Mouse (Mus musculus) hindbrain, embryonic 12.5 days (tissue): ENCODE results near the gene Wrap53. TPM values are rescaled to one million over a fixed set of nuclear protein-coding genes. Genes with fewer than 3 reads are reported as not detected.
A peak's percentile ranks its signal among the peaks of the same experiment; 100 is the strongest.

Experiments
- ATAC-seq: fragments of 200-750 bp; cut with Nextera tagmentation; 2 replicates; pipeline ENCODE4 v1.8.0; 2017; ENCODE audit warnings: moderate TSS enrichment; ENCODE audit not compliant: low FRiP score
- H3K27ac ChIP-seq: fragments of 300-500 bp; sonication (generic); 2 replicates; pipeline ENCODE4 v1.5.1; 2016; ENCODE audit warnings: mild to moderate bottlenecking
- H3K27me3 ChIP-seq: fragments of 300-500 bp; sonication (generic); 2 replicates; pipeline ENCODE4 v1.6.1; 2016; ENCODE audit warnings: mild to moderate bottlenecking
- H3K36me3 ChIP-seq: fragments of 300-500 bp; sonication (generic); 2 replicates; pipeline ENCODE4 v1.6.1; 2016; ENCODE audit warnings: mild to moderate bottlenecking
- H3K4me1 ChIP-seq: fragments of 300-500 bp; sonication (generic); 2 replicates; pipeline ENCODE4 v1.6.1; 2016
- H3K4me2 ChIP-seq: fragments of 300-500 bp; sonication (generic); replicated peaks from 2 replicates; pipeline ENCODE4 v1.6.1; 2016; ENCODE audit warnings: mild to moderate bottlenecking
- H3K4me3 ChIP-seq: fragments of 300-500 bp; sonication (generic); 2 replicates; pipeline ENCODE4 v1.5.1; 2016; ENCODE audit warnings: mild to moderate bottlenecking
- H3K9ac ChIP-seq: fragments of 300-500 bp; sonication (generic); 2 replicates; pipeline ENCODE4 v1.6.1; 2016; ENCODE audit warnings: mild to moderate bottlenecking, moderate library complexity
- H3K9me3 ChIP-seq: fragments of 300-500 bp; sonication (generic); replicated peaks from 2 replicates; pipeline ENCODE4 v1.6.1; 2016; ENCODE audit warnings: mild to moderate bottlenecking
- WGBS: fragments of 180-500 bp; shearing (Covaris S2); methylation state at CpG from one replicate; pipeline ENCODE4 v1.1.7; 2016; 5-methylcytosine and 5-hydroxymethylcytosine counted together
- polyA plus RNA-seq: library from polyadenylated mRNA; unstranded; fragments of >200 nt; fragmentation: Nextera tagmentation; extraction: Ambion mirVana; gene quantifications from 2 replicates; pipeline ENCODE4 v1.2.1, GENCODE M21; 2016

Gene Wrap53
- polyA plus RNA-seq, 1 experiment from 2014 or later, result 29.9 TPM

DNA sequence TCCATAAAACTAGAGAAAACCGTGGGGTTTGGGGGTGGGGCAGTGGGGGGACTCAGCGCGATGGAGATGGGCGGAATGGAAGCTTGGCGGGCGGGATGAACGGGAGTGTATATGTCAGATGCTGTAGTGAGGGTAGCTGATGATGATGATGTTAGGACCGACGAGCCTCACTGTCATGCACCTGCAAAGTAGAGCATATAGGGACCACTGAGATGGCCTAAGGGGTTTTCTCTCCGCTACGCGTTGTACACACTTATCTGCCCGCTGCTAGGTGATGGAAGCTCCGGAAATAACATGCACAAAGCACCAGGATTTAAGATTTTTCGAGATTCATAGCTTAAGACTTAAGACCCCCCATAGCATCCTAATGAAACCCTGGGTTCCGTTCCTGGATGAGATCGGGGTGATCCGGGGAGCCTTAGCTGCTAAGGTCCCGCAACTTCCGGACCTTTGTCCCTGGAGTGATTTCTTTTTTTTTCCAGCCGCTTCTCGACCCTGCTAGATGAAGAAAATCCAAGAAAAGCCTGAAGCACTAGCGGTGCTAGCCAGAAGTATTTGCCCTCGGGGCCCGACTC lies 604 bp upstream of the Wrap53 start:
- peaks cover 35% of the 10 kb centered on the region for H3K4me1 ChIP-seq

DNA sequence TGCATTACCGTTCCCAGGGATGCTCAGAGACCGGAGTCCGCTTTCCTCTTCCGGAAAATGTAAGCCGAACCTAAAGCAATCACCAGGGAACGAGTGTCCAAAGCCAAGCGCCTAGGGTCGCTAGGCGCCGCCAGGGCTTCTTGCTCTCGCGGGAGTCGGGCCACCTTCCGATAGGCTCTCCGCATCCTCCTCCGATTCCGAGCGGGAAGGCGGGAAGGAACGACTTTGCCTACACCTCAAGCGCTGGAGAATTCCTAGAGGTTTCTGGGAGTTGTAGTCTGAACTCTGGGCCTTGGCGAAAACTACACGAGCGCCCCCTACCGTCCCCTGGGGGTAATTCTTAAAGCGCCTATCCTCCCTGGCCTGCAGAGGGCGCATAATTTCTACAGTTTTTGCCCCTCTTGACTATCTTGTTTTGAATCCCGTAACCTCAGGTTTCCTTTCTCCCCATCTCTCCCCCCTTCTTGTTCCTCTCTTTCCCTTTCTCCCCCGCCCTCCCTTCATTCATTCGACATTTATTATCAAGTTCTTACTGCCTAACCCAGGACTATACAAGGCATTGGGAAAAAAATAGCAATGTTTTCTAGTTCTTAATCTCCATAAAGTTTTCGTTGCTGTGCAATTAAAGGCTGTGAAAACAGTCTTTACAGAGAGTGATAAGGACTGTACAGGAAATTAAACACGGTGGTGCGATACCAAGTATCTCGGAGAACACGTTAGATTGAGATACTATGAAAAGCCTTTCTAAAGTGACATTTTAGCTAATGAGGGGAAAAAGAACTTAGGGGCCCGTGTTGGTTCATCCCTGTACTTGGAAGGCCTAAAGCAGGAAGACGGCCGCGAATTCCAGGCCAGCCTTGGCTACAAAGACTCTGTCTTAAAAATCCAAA lies 682 bp downstream of the Wrap53 start:
- Histone ChIP-seq H3K9me3 (no peaks in the 10 kb centered on the region), H3K4me2 (peak overlapping the region; percentile 92), H3K4me3 (peak overlapping the region; percentile 62), H3K9ac (peak overlapping the region; percentile 84), H3K27ac (peak overlapping the region; percentile 86), H3K27me3 (no peaks in the 10 kb centered on the region), H3K36me3 (0 out of 2 replicates have a peak, but pooled peaks cover 8% of the 10 kb centered on the region), H3K4me1 (peaks cover 39% of the 10 kb centered on the region)
- peak; percentile 88 for ATAC-seq
- 3% methylated on average over 39 of the region's 39 CpGs for WGBS

More for the DNA sequence above, 604 bp upstream of the Wrap53 start:
- Histone ChIP-seq H3K27ac (peak overlapping the region; percentile 86), H3K9ac (peak overlapping the region; percentile 84), H3K36me3 (0 out of 2 replicates have a peak, but pooled peaks cover 4% of the 10 kb centered on the region), H3K9me3 (no peaks in the 10 kb centered on the region), H3K27me3 (no peaks in the 10 kb centered on the region), H3K4me3 (peak overlapping the region; percentile 62), H3K4me2 (peak overlapping the region; percentile 70)
- peak; percentile 14 for ATAC-seq
- under 1% methylated on average over 25 of the region's 25 CpGs for WGBS

DNA sequence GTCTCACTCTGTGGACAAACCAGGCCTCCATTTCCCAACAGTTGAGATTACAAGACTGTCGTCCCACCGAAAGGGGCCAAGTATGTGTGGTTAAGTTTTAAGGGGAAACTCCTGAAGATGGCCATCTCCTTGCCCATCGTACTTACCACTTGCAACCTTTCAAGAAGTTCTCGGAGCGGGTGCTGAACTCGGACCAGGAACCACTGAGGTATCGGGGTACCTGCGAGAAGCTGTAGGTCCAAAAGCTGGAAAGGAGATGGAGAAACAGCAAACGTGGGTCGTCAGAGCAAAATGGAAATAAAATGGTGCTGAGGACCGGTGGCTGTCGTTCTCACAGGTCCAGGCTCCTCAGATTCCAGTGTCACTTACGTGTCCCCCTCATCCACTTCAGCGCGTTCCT lies 1.8 kb downstream of the Wrap53 start:
- peaks cover 39% of the 10 kb centered on the region for H3K4me1 ChIP-seq

DNA sequence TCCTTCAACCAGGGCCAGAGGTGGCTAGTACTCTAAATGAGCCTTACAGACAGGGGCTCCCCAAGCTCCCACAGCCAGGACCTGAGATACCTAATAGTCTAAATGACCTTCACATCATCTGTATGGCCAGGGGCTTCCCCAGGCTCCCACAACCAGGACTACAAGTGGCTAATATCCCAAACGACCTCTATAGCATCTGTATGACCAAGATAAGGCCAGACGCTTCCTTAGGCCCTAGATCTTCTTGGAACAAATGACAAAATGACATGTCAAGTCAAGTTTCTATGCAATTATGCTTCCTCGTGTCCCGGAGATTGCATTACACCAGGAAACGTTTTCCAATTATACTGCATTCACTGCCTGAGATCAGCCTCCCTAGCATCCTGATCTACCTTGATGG lies 3.7 kb downstream of the Wrap53 start:
- Histone ChIP-seq H3K9ac (no peak overlapping the region), H3K4me3 (no peak overlapping the region), H3K36me3 (peaks cover 24% of the 10 kb centered on the region; the same call in 1 of the 2 replicates), H3K27me3 (no peaks in the 10 kb centered on the region), H3K4me2 (no peak overlapping the region), H3K4me1 (peaks cover 30% of the 10 kb centered on the region), H3K27ac (no peak overlapping the region), H3K9me3 (no peaks in the 10 kb centered on the region)
- 79% methylated on average over 5 of the region's 5 CpGs for WGBS
- no peak for ATAC-seq

More for the DNA sequence above, 1.8 kb downstream of the Wrap53 start:
- Histone ChIP-seq H3K9me3 (no peaks in the 10 kb centered on the region), H3K27ac (no peak overlapping the region), H3K9ac (peak overlapping the region; percentile 81), H3K4me2 (peak overlapping the region; percentile 92), H3K4me3 (peak overlapping the region; percentile 62), H3K27me3 (no peaks in the 10 kb centered on the region), H3K36me3 (0 out of 2 replicates have a peak, but pooled peaks cover 14% of the 10 kb centered on the region)
- WGBS, result 14% methylated on average over 15 of the region's 15 CpGs
- no peak for ATAC-seq

DNA sequence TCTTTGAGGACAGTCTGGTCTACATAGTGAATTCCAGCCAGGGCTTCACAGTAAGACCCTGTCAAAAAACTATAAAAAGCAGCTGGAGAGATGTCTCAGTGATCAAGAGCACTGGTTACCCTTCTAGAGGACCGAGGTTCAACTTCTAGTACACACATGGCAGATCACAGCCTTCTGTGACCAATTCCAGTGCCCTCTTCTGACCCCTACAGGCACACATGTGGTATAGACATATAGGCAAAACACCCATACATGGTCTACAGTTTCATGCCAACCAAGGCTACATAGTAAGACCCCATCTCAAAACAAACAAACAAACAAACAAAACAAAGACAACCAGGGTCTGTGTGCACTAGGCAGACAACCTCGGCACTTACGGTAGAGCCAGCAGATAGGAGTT lies 4.8 kb downstream of the Wrap53 start:
- peaks cover 34% of the 10 kb centered on the region for H3K36me3 ChIP-seq
- no peak overlapping the region for H3K9ac ChIP-seq
- 68% methylated on average over 3 of the region's 3 CpGs for WGBS
- H3K9me3 ChIP-seq, result no peaks in the 10 kb centered on the region
- ATAC-seq, result no peak
- H3K27me3 ChIP-seq, result no peaks in the 10 kb centered on the region
- H3K4me1 ChIP-seq, result peaks cover 30% of the 10 kb centered on the region
- no peak overlapping the region for H3K27ac ChIP-seq
- no peak overlapping the region for H3K4me3 ChIP-seq
- H3K4me2 ChIP-seq, result no peak overlapping the region

DNA sequence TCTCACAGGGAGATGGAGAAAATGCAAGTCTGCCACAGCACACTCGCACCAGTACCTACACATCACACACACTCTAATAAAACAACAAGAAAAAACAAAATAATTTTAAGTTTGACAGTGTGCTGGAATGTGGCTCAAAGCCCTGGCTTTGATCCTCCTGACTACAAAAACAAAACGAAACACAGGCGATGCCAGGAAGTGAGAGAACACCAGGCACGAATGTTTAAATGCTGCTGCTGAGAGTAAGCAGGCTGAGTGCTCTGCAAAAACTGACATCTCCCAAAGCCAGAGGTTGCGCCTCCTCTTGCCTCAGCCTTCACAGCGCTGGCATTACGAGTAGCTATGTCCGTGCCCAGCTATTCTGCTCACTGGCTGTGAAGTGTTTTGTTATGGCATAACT lies 14.9 kb downstream of the Wrap53 start:
- Histone ChIP-seq H3K36me3 (peaks cover 54% of the 10 kb centered on the region), H3K9me3 (no peaks in the 10 kb centered on the region), H3K4me1 (peaks cover 24% of the 10 kb centered on the region), H3K4me3 (no peak overlapping the region), H3K27ac (no peak overlapping the region), H3K4me2 (no peak overlapping the region), H3K27me3 (0 out of 2 replicates have a peak, but pooled peaks cover 3% of the 10 kb centered on the region), H3K9ac (no peak overlapping the region)
- no peak for ATAC-seq
- WGBS, result 78% methylated on average over 8 of the region's 8 CpGs

DNA sequence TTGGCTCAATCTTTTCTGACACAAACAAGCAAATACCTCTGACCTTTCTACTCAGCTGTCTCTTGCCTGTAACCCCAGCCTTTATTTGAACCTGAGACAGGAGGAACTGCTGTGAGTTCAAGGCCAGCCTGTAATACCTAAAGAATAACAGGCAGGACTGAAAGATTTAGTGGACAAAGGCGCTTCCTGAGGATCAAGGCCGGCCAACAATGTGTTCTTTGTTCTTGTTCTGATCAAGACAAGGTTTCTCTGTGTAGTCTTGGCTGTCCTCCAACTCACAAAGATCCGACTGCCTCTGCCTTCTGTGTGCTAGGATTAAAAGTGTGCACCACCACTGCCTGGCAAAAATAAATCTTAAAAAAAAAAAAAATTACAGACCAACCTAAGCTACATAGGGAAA lies 15.7 kb downstream of the Wrap53 start:
- WGBS, result 47% methylated on average over 3 of the region's 3 CpGs
- Histone ChIP-seq H3K27ac (no peak overlapping the region), H3K36me3 (peaks cover 48% of the 10 kb centered on the region), H3K27me3 (0 out of 2 replicates have a peak, but pooled peaks cover 3% of the 10 kb centered on the region), H3K4me3 (no peak overlapping the region), H3K4me2 (no peak overlapping the region), H3K4me1 (peaks cover 29% of the 10 kb centered on the region), H3K9me3 (no peaks in the 10 kb centered on the region), H3K9ac (no peak overlapping the region)
- ATAC-seq, result no peak

DNA sequence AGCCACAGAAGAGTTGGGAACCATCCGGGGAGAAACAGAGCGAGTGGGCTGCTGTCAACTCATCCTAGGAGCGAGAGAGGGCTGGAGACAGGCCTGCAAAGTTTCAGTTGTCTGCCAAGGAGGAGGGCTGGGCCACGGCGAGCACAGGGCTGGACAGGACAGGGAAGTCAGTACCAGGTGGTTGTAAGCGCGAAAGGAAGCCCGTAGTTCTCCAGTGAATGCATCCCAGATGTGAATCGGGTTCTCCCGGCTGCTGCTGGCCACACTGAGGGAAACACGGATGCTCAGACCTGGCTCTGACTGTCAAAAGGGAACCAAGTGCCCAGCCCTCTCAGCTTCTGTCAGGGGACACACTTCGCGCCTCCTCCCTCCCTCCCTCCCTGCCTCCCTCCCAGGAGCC lies 16.7 kb downstream of the Wrap53 start:
- 72% methylated on average over 13 of the region's 13 CpGs for WGBS
- Histone ChIP-seq H3K4me2 (no peak overlapping the region), H3K9me3 (no peaks in the 10 kb centered on the region), H3K4me1 (peaks cover 40% of the 10 kb centered on the region), H3K4me3 (no peak overlapping the region), H3K27ac (no peak overlapping the region), H3K9ac (no peak overlapping the region), H3K27me3 (0 out of 2 replicates have a peak, but pooled peaks cover 3% of the 10 kb centered on the region), H3K36me3 (peaks cover 48% of the 10 kb centered on the region)
- no peak for ATAC-seq

DNA sequence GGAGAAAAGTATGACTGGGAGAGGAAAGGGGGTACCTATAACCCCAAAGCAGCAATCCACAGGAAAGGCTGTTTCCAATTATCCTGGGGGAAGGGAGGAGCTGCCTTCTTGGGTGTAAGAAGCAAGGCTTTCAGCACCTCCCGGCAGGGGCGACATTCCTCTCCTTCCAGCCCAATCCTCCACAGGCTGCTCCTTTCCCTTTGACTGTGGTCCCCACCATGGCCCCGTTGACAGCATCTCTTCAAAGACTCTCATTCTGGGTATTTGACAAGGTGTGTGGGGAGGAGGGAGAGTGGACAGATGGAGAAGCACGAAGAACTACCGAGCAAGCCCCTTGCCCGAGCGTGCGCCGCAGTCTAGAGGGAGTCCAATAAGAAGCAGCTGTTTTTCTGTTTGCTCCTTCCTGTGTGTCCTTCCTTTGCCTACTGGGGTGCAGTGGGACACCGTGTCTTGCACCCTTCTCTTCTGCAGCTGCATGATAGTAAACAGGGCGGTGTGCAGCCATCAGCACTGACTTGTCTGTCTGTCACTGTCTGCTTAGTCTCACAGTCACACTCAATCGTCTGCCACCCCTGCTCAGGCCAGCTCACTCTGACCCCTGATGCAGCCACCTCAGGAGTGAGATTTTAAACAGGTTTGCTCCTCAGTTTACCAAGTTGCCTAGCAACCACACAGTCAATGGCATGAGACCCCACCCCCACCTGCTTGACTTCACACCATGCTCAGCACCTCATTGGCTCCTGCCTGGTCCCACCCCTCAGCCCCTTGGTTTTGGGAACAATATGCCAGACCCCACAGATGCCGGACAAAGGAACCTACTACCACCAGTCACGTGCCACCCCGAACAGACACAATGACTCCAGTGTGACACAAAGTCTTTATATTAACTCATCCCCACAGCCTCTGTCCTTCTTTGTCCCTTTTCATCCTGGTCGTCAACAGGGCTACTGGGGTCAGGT lies 18.9 kb downstream of the Wrap53 start:
- Histone ChIP-seq H3K27ac (peak overlapping the region; percentile 92), H3K9ac (peak overlapping the region; percentile 99), H3K4me3 (peak overlapping the region; percentile 81; the same call in 1 of the 2 replicates), H3K9me3 (no peaks in the 10 kb centered on the region), H3K36me3 (peaks cover 35% of the 10 kb centered on the region), H3K4me2 (peak overlapping the region; percentile 95), H3K4me1 (peaks cover 62% of the 10 kb centered on the region), H3K27me3 (0 out of 2 replicates have a peak, but pooled peaks cover 5% of the 10 kb centered on the region)
- 9% methylated on average over 16 of the region's 16 CpGs for WGBS
- ATAC-seq, result peak; percentile 51; the same call in 1 of the 2 replicates

DNA sequence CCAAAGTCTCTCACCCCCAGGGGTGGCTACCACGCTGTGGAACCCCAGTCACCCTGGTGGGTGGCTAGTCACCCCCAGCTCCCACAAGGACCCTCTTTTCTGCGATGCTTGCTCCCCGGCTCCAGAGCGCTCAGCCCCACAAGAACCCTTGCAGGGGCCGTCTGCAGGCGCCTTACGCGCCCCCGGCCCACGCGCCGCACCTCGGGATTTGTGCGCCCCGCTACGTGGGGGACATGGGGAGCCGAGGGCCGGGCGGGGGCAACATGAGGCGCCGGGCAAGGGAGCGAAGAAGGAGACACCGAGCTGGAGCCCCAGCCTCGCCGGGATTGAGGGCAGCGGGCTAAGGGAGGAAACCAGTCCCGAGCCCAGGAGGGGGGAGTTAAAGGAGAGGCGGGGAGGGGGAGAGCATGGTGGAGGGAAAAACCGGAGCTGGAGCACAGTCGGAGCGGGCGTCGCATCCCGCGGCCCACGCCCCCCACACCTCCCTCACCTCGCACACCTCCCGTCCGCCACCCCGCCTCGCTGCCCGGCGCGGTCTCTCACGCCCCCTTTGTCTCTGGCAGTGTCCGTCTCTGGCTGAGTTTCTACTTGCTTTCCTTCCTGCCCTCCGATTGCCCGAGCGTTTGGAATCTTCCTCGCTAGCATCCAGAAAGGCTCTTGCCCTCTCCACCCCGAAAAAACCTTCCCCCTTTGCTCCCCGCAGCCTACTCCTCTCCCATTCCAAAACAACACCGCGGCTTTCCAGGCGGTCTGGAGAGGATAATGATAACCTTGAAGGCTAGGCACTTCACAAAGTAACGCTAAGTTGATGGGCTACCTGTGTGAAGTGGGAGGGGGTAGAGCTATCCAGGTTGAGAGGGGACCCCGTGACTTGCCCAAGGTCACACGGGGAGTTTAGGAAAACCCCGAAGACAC lies 19.9 kb downstream of the Wrap53 start, which contains the start of gene Efnb3:
Gene Efnb3 (minus strand): TSS at position 355 of the 915 bp plus-strand sequence.
- H3K9me3 ChIP-seq, result no peaks in the 10 kb centered on the region
- peak within 1 kb of the TSS; percentile 99 for H3K9ac ChIP-seq
- WGBS, result 1% methylated on average over 50 of the region's 59 CpGs
- peaks cover 69% of the 10 kb centered on the region for H3K4me1 ChIP-seq
- 0 out of 2 replicates have a peak, but pooled peaks cover 5% of the 10 kb centered on the region for H3K27me3 ChIP-seq
- peak within 1 kb of the TSS; percentile 95 for H3K4me2 ChIP-seq
- H3K4me3 ChIP-seq, result peak within 1 kb of the TSS; percentile 81
- H3K27ac ChIP-seq, result peak within 1 kb of the TSS; percentile 92
- H3K36me3 ChIP-seq, result peaks cover 27% of the 10 kb centered on the region
- peak; percentile 38 for ATAC-seq

DNA sequence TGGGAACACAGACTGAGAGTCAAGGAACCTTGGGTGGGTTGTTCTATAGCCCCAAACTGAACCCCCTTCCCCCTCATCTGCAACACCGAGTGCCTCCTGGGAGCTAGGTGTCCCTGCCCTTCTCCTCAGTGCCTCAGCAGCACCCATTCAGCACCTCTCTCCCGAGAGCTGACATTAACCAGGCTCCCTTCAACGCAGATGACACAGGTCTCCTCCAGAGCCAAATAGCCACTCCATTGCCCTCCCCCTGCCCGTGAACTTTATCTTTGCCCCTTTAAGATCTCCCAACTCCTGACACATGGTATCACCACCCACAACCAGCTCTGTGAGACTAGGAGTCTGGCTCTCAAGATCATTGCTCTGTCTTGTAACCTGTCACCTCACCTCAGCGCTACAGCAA lies 20.9 kb downstream of the Wrap53 start:
- 7% methylated on average over 5 of the region's 5 CpGs for WGBS
- Histone ChIP-seq H3K27me3 (0 out of 2 replicates have a peak, but pooled peaks cover 5% of the 10 kb centered on the region), H3K9me3 (no peaks in the 10 kb centered on the region), H3K36me3 (peaks cover 28% of the 10 kb centered on the region), H3K4me2 (peak overlapping the region; percentile 95), H3K27ac (peak overlapping the region; percentile 92), H3K4me1 (peaks cover 78% of the 10 kb centered on the region), H3K4me3 (peak overlapping the region; percentile 81), H3K9ac (peak overlapping the region; percentile 99)
- ATAC-seq, result no peak
